Mouse (Mus musculus): ENCODE results near the gene F2rl3. TPM values are rescaled to one million over a fixed set of nuclear protein-coding genes. Genes with fewer than 3 reads are reported as not detected.

F2rl3 gene
- polyA plus RNA-seq, 1 experiment from 2014 or later = 1.7 TPM

- no peak for ATAC-seq (replicated peaks; ENCODE audit: extremely low read depth, insufficient read depth, low FRiP score)
- H3K36me3 ChIP-seq (ENCODE audit: control insufficient read depth, insufficient read depth) = peaks cover 73% of the 10 kb centered on the region
Observed at GRCm38 (mm10) chr8:72736868-72737267, 24.8 kb upstream of the F2rl3 start.

GRCm38 (mm10) chr8:72746061-72746460 is 15.6 kb upstream of the F2rl3 start:
- 47% methylated on average over 5 of the region's 5 CpGs for WGBS
- no peak; the same call in 1 of the 2 replicates for ATAC-seq (replicated peaks; ENCODE audit: extremely low read depth, insufficient read depth, low FRiP score)

More at GRCm38 (mm10) chr8:72736868-72737267, 24.8 kb upstream of the F2rl3 start:
- Histone ChIP-seq H3K27me3 (ENCODE audit: control insufficient read depth, insufficient read depth, low read length) (no peaks in the 10 kb centered on the region), H3K9me3 (replicated peaks; ENCODE audit: control insufficient read depth, low read length) (no peaks in the 10 kb centered on the region), H3K27ac (ENCODE audit: low read length) (no peak overlapping the region), H3K4me1 (ENCODE audit: control insufficient read depth, insufficient read depth, low read length) (no peaks in the 10 kb centered on the region), H3K4me2 (ENCODE audit: low read depth, low read length) (no peak overlapping the region), H3K9ac (ENCODE audit: low read length) (no peak overlapping the region), H3K4me3 (ENCODE audit: low read length) (no peak overlapping the region)

GRCm38 (mm10) chr8:72749846-72750245 is 11.8 kb upstream of the F2rl3 start:
- Histone ChIP-seq H3K9me3 (replicated peaks; ENCODE audit: control insufficient read depth, low read length) (no peaks in the 10 kb centered on the region), H3K4me1 (ENCODE audit: control insufficient read depth, insufficient read depth, low read length) (no peaks in the 10 kb centered on the region), H3K4me3 (ENCODE audit: low read length) (no peak overlapping the region), H3K36me3 (ENCODE audit: control insufficient read depth, insufficient read depth) (peaks cover 76% of the 10 kb centered on the region), H3K27me3 (ENCODE audit: control insufficient read depth, insufficient read depth, low read length) (no peaks in the 10 kb centered on the region), H3K4me2 (ENCODE audit: low read depth, low read length) (no peak overlapping the region), H3K9ac (ENCODE audit: low read length) (no peak overlapping the region), H3K27ac (ENCODE audit: low read length) (no peak overlapping the region)
- WGBS = 91% methylated on average over 26 of the region's 26 CpGs
- ATAC-seq (replicated peaks; ENCODE audit: extremely low read depth, insufficient read depth, low FRiP score) = no peak

More at GRCm38 (mm10) chr8:72746061-72746460, 15.6 kb upstream of the F2rl3 start:
- H3K27me3 ChIP-seq (ENCODE audit: control insufficient read depth, insufficient read depth, low read length) = no peaks in the 10 kb centered on the region
- no peak overlapping the region for H3K4me2 ChIP-seq (ENCODE audit: low read depth, low read length)
- no peaks in the 10 kb centered on the region for H3K9me3 ChIP-seq (replicated peaks; ENCODE audit: control insufficient read depth, low read length)
- H3K4me3 ChIP-seq (ENCODE audit: low read length) = no peak overlapping the region
- no peak overlapping the region for H3K9ac ChIP-seq (ENCODE audit: low read length)
- no peak overlapping the region for H3K27ac ChIP-seq (ENCODE audit: low read length)
- H3K4me1 ChIP-seq (ENCODE audit: control insufficient read depth, insufficient read depth, low read length) = no peaks in the 10 kb centered on the region
- peaks cover 69% of the 10 kb centered on the region for H3K36me3 ChIP-seq (ENCODE audit: control insufficient read depth, insufficient read depth)

- Histone ChIP-seq H3K27ac (ENCODE audit: low read length) (no peak overlapping the region), H3K4me2 (ENCODE audit: low read depth, low read length) (no peak overlapping the region), H3K4me1 (ENCODE audit: control insufficient read depth, insufficient read depth, low read length) (no peaks in the 10 kb centered on the region), H3K9me3 (replicated peaks; ENCODE audit: control insufficient read depth, low read length) (no peaks in the 10 kb centered on the region), H3K27me3 (ENCODE audit: control insufficient read depth, insufficient read depth, low read length) (no peaks in the 10 kb centered on the region), H3K9ac (ENCODE audit: low read length) (no peak overlapping the region), H3K36me3 (ENCODE audit: control insufficient read depth, insufficient read depth) (peaks cover 72% of the 10 kb centered on the region), H3K4me3 (ENCODE audit: low read length) (no peak overlapping the region)
- no peak for ATAC-seq (replicated peaks; ENCODE audit: extremely low read depth, insufficient read depth, low FRiP score)
- 90% methylated on average over 6 of the region's 6 CpGs for WGBS
Observed at GRCm38 (mm10) chr8:72750266-72750665, 11.4 kb upstream of the F2rl3 start.

- Histone ChIP-seq H3K36me3 (ENCODE audit: control insufficient read depth, insufficient read depth) (peaks cover 74% of the 10 kb centered on the region), H3K4me1 (ENCODE audit: control insufficient read depth, insufficient read depth, low read length) (no peaks in the 10 kb centered on the region), H3K4me2 (ENCODE audit: low read depth, low read length) (no peak overlapping the region), H3K27me3 (ENCODE audit: control insufficient read depth, insufficient read depth, low read length) (no peaks in the 10 kb centered on the region), H3K9me3 (replicated peaks; ENCODE audit: control insufficient read depth, low read length) (no peaks in the 10 kb centered on the region), H3K4me3 (ENCODE audit: low read length) (no peak overlapping the region), H3K27ac (ENCODE audit: low read length) (no peak overlapping the region), H3K9ac (ENCODE audit: low read length) (no peak overlapping the region)
- WGBS = 88% methylated on average over 3 of the region's 3 CpGs
- ATAC-seq (replicated peaks; ENCODE audit: extremely low read depth, insufficient read depth, low FRiP score) = no peak
Observed at GRCm38 (mm10) chr8:72751126-72751525, 10.6 kb upstream of the F2rl3 start.

- Histone ChIP-seq H3K9me3 (replicated peaks; ENCODE audit: control insufficient read depth, low read length) (no peaks in the 10 kb centered on the region), H3K4me1 (ENCODE audit: control insufficient read depth, insufficient read depth, low read length) (no peaks in the 10 kb centered on the region), H3K4me2 (ENCODE audit: low read depth, low read length) (no peak overlapping the region), H3K4me3 (ENCODE audit: low read length) (no peak overlapping the region), H3K27ac (ENCODE audit: low read length) (no peak overlapping the region), H3K36me3 (ENCODE audit: control insufficient read depth, insufficient read depth) (peaks cover 76% of the 10 kb centered on the region), H3K27me3 (ENCODE audit: control insufficient read depth, insufficient read depth, low read length) (no peaks in the 10 kb centered on the region), H3K9ac (ENCODE audit: low read length) (no peak overlapping the region)
- WGBS = 73% methylated on average over 3 of the region's 3 CpGs
- no peak for ATAC-seq (replicated peaks; ENCODE audit: extremely low read depth, insufficient read depth, low FRiP score)
Observed at GRCm38 (mm10) chr8:72752289-72752688, 9.4 kb upstream of the F2rl3 start.

GRCm38 (mm10) chr8:72753165-72753564 is 8.5 kb upstream of the F2rl3 start:
- H3K27me3 ChIP-seq (ENCODE audit: control insufficient read depth, insufficient read depth, low read length) = no peaks in the 10 kb centered on the region
- H3K4me1 ChIP-seq (ENCODE audit: control insufficient read depth, insufficient read depth, low read length) = no peaks in the 10 kb centered on the region
- peaks cover 83% of the 10 kb centered on the region for H3K36me3 ChIP-seq (ENCODE audit: control insufficient read depth, insufficient read depth)
- H3K9me3 ChIP-seq (replicated peaks; ENCODE audit: control insufficient read depth, low read length) = no peaks in the 10 kb centered on the region
- WGBS = 95% methylated on average over 9 of the region's 9 CpGs
- H3K4me3 ChIP-seq (ENCODE audit: low read length) = no peak overlapping the region
- H3K27ac ChIP-seq (ENCODE audit: low read length) = no peak overlapping the region
- no peak overlapping the region for H3K9ac ChIP-seq (ENCODE audit: low read length)
- no peak for ATAC-seq (replicated peaks; ENCODE audit: extremely low read depth, insufficient read depth, low FRiP score)
- no peak overlapping the region for H3K4me2 ChIP-seq (ENCODE audit: low read depth, low read length)

- Histone ChIP-seq H3K27me3 (ENCODE audit: control insufficient read depth, insufficient read depth, low read length) (no peaks in the 10 kb centered on the region), H3K4me1 (ENCODE audit: control insufficient read depth, insufficient read depth, low read length) (no peaks in the 10 kb centered on the region), H3K4me3 (ENCODE audit: low read length) (no peak overlapping the region), H3K36me3 (ENCODE audit: control insufficient read depth, insufficient read depth) (peaks cover 85% of the 10 kb centered on the region), H3K27ac (ENCODE audit: low read length) (no peak overlapping the region), H3K4me2 (ENCODE audit: low read depth, low read length) (no peak overlapping the region), H3K9ac (ENCODE audit: low read length) (no peak overlapping the region), H3K9me3 (replicated peaks; ENCODE audit: control insufficient read depth, low read length) (no peaks in the 10 kb centered on the region)
- no peak for ATAC-seq (replicated peaks; ENCODE audit: extremely low read depth, insufficient read depth, low FRiP score)
- 86% methylated on average over 2 of the region's 2 CpGs for WGBS
Observed at GRCm38 (mm10) chr8:72753781-72754180, 7.9 kb upstream of the F2rl3 start.

GRCm38 (mm10) chr8:72756031-72756430 is 5.6 kb upstream of the F2rl3 start:
- H3K27me3 ChIP-seq (ENCODE audit: control insufficient read depth, insufficient read depth, low read length) = no peaks in the 10 kb centered on the region
- 100% methylated on average over 2 of the region's 2 CpGs for WGBS
- ATAC-seq (replicated peaks; ENCODE audit: extremely low read depth, insufficient read depth, low FRiP score) = no peak
- no peak overlapping the region for H3K9ac ChIP-seq (ENCODE audit: low read length)
- H3K4me1 ChIP-seq (ENCODE audit: control insufficient read depth, insufficient read depth, low read length) = no peaks in the 10 kb centered on the region
- no peak overlapping the region for H3K4me2 ChIP-seq (ENCODE audit: low read depth, low read length)
- H3K9me3 ChIP-seq (replicated peaks; ENCODE audit: control insufficient read depth, low read length) = no peaks in the 10 kb centered on the region
- no peak overlapping the region for H3K27ac ChIP-seq (ENCODE audit: low read length)
- H3K4me3 ChIP-seq (ENCODE audit: low read length) = no peak overlapping the region
- peaks cover 63% of the 10 kb centered on the region for H3K36me3 ChIP-seq (ENCODE audit: control insufficient read depth, insufficient read depth)

Data from heart, embryonic 16.5 days (tissue).